Mouse (Mus musculus): ENCODE data around the gene Scn10a.

DNA sequence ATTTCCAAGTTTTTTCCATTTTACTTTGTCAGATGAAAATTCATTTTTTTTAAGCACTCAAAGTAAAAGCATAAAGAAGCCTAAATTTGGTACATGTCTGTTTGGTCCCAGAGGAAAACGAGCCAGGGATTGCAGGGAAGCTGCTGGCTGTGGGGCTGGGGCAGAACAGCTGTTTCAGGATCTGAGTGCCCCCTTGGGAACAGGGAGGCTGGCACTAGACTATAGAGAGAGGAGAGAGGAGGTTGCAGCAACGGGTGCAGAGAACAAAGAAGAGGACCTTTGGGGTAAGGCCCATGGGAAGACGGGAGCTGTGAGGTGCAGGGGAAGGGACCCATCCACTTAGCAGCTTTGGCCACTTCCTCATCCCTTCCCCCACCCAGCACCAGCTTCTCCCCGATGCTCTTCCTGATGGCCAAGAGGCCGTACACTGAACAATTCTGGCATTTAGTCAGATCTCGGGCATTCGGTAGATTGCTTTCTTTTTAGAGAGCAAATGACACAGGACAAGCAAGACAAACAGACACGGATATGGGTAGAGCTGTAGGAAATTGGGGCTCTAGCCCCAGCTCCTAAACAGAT lies 90.3 kb downstream of the Scn10a start:
- peak; percentile 25 to 41; a peak in 1 of 4 replicates for TF ChIP-seq EP300 (IDR thresholded peaks at IDR 0.05; ENCODE audit: low read depth in 1 of 2, low read length in 2 of 2)
- 0 out of 2 replicates have a peak, but pooled peaks have one; percentile 16 for TF ChIP-seq ETS1 (IDR thresholded peaks at IDR 0.05; ENCODE audit: low read depth, low read length)
- no peak for TF ChIP-seq MYC (IDR thresholded peaks at IDR 0.05; ENCODE audit: low read depth, low read length)
- peak; percentile 30; the same call in 1 of the 2 replicates for TF ChIP-seq TCF12 (IDR thresholded peaks at IDR 0.05; ENCODE audit: low read depth, low read length)
- no peak for TF ChIP-seq POLR2A (IDR thresholded peaks at IDR 0.05; ENCODE audit: control insufficient read depth in 1 of 2, insufficient read depth in 1 of 2, low read depth in 1 of 2, low read length in 2 of 2, poor library complexity in 1 of 2)
- no peak for TF ChIP-seq UBTF (IDR thresholded peaks at IDR 0.05; ENCODE audit: borderline replicate concordance, insufficient read depth, low read depth, low read length)
- no peak for TF ChIP-seq CTCF (IDR thresholded peaks at IDR 0.05 in 2 of 3, conservative IDR thresholded peaks at IDR 0.05 in 1 of 3; ENCODE audit: control insufficient read depth in 1 of 3, insufficient read depth in 1 of 3, low read depth in 2 of 3, low read length in 3 of 3, poor library complexity in 1 of 3, severe bottlenecking in 1 of 3)
